Mouse (Mus musculus) cerebellum, adult 2 months (tissue): ENCODE data around the gene Pbx1.

Experiments
- CTCF ChIP-seq: fragments of 200-500 bp; IDR thresholded peaks from 2 replicates; pipeline ENCODE4 v1.5.1; 2011; ENCODE audit warnings: low read depth, mild to moderate bottlenecking, control low read depth, low read length, moderate library complexity, borderline replicate concordance; ENCODE audit not compliant: insufficient read depth
- POLR2A ChIP-seq: fragments of 200-500 bp; IDR thresholded peaks from 2 replicates; pipeline ENCODE4 v1.6.1; 2011; ENCODE audit warnings: low read length, control low read depth, borderline replicate concordance; ENCODE audit not compliant: insufficient read depth

DNA sequence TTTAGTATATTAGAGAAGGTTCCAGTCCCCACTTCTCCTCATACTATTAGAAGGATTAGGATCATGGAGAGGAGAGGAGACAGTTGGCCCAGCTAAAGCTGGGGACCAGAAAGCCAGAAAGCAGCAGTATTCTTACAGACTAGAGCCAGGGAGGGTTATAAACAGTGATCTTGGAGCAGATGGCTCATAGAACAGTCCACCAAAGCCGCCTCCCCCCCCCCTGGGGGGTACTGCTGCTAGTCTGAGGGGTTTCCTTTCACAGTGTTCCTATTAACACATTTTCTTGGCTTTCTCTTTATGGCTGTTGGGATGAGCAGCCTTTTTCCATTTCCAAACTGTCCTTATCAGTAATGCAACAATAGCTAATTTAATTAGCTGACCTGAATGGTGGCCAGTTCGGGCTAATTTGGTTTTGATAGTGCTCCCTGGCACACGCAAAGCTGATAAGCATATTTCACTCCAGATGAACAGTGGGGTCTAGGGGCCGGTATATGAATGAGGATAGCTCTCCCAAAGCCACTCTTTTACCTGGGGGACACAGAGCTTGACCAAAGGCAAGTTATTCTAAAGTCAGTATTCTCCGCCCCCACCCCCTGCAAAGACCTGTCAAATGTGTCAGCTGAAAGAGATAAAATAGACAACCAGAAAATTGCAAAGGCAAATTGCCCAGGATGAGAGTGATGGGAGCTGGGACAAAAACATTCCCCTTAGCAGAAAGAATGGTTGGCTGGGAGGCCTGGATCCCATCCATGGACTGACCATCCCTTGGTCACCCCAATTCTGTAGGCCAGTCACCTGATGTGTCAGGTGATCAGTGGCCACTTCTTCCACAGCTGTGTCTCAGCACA, 307.2 kb downstream of the Pbx1 start:
- no peak for TF ChIP-seq CTCF
- no peak for TF ChIP-seq POLR2A
